Mouse (Mus musculus) hindbrain, embryonic 11.5 days (tissue): ENCODE measurements around the gene Pacrg. TPM values are rescaled to one million over a fixed set of nuclear protein-coding genes. Genes with fewer than 3 reads are reported as not detected.

Experiments
- ATAC-seq: fragments of 200-750 bp; cut with Nextera tagmentation; 2 replicates; pipeline ENCODE4 v1.8.0; 2017; ENCODE audit warnings: mild to moderate bottlenecking, moderate TSS enrichment, moderate library complexity; ENCODE audit not compliant: low FRiP score
- DNase-seq: peaks from one replicate; pipeline ENCODE4 v3.0.0-alpha.2; 2015; ENCODE audit warnings: low spot score
- H3K27ac ChIP-seq: fragments of 300-500 bp; sonication (generic); 2 replicates; pipeline ENCODE4 v1.5.1; 2014; ENCODE audit warnings: mild to moderate bottlenecking, low read depth, low read length
- H3K27me3 ChIP-seq: fragments of 300-500 bp; sonication (generic); 2 replicates; pipeline ENCODE4 v1.6.1; 2014; ENCODE audit warnings: mild to moderate bottlenecking, low read length, moderate library complexity, mixed read lengths; ENCODE audit not compliant: control insufficient read depth, insufficient read depth
- H3K36me3 ChIP-seq: fragments of 300-500 bp; sonication (generic); 2 replicates; pipeline ENCODE4 v1.6.1; 2014; ENCODE audit warnings: mild to moderate bottlenecking, low read length, moderate library complexity, mixed read lengths; ENCODE audit not compliant: control insufficient read depth, insufficient read depth
- H3K4me1 ChIP-seq: fragments of 300-500 bp; sonication (generic); replicated peaks from 2 replicates; pipeline ENCODE4 v1.6.1; 2014; ENCODE audit warnings: low read length, mixed read lengths; ENCODE audit not compliant: control insufficient read depth, insufficient read depth
- H3K4me2 ChIP-seq: fragments of 300-500 bp; sonication (generic); replicated peaks from 2 replicates; pipeline ENCODE4 v1.6.1; 2014; ENCODE audit warnings: mild to moderate bottlenecking, low read depth, low read length
- H3K4me3 ChIP-seq: fragments of 300-500 bp; sonication (generic); 2 replicates; pipeline ENCODE4 v1.5.1; 2014; ENCODE audit warnings: low read depth, low read length
- H3K9ac ChIP-seq: fragments of 300-500 bp; sonication (generic); 2 replicates; pipeline ENCODE4 v1.6.1; 2014; ENCODE audit warnings: low read depth, low read length
- H3K9me3 ChIP-seq: fragments of 300-500 bp; sonication (generic); 2 replicates; pipeline ENCODE4 v1.6.1; 2016; ENCODE audit warnings: low read length; ENCODE audit not compliant: control insufficient read depth
- WGBS: fragments of 180-500 bp; shearing (Covaris S2); extraction: QIAGEN DNeasy Blood & Tissue Kit; methylation state at CpG from one replicate; pipeline ENCODE4 v1.1.7; 2014; 5-methylcytosine and 5-hydroxymethylcytosine counted together
- polyA plus RNA-seq: library from polyadenylated mRNA; unstranded; fragments of >200 nt; fragmentation: Nextera tagmentation; extraction: Ambion mirVana; gene quantifications from 2 replicates; pipeline ENCODE4 v1.2.1, GENCODE M21; 2014

The Pacrg gene
- polyA plus RNA-seq, 1 experiment from 2014 or later: 5.8 TPM

- 69% methylated on average over 3 of the region's 3 CpGs for WGBS
- no peak overlapping the region for H3K4me3 ChIP-seq
- H3K4me1 ChIP-seq: no peaks in the 10 kb centered on the region
- H3K9me3 ChIP-seq: no peaks in the 10 kb centered on the region
- H3K9ac ChIP-seq: no peak overlapping the region
- no peaks in the 10 kb centered on the region for H3K36me3 ChIP-seq
- H3K27ac ChIP-seq: no peak overlapping the region
- DNase-seq (no peak), ATAC-seq (no peak)
- H3K27me3 ChIP-seq: no peaks in the 10 kb centered on the region
- H3K4me2 ChIP-seq: no peak overlapping the region
Measured at GRCm38 (mm10) chr17:10606090-10606489, 234.0 kb downstream of the Pacrg start.

DNA sequence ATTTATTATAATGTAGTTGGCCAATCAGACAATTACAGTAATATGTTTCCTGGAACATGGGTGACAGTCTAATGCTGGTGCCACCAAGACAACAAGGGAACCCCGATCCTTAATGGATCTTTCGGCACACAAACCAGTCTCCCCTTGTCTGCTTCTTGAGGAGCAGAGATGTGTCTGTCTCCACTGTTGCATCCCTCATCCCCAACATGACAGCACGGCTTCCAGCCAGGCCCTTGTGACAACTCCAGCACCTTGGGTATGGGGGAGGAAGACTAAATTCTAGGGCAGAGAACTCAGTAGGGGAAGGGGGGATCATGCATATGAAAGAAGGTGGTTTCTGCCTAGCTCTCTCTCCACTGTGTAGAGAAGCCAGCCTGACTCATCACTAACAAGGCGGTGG, 242.4 kb downstream of the Pacrg start:
- Histone ChIP-seq H3K27me3 (no peaks in the 10 kb centered on the region), H3K27ac (no peak overlapping the region), H3K4me2 (no peak overlapping the region), H3K36me3 (no peaks in the 10 kb centered on the region), H3K4me1 (no peaks in the 10 kb centered on the region), H3K4me3 (no peak overlapping the region), H3K9me3 (no peaks in the 10 kb centered on the region), H3K9ac (no peak overlapping the region)
- DNase-seq (no peak), ATAC-seq (no peak)
- WGBS: 93% methylated on average over 4 of the region's 4 CpGs

DNA sequence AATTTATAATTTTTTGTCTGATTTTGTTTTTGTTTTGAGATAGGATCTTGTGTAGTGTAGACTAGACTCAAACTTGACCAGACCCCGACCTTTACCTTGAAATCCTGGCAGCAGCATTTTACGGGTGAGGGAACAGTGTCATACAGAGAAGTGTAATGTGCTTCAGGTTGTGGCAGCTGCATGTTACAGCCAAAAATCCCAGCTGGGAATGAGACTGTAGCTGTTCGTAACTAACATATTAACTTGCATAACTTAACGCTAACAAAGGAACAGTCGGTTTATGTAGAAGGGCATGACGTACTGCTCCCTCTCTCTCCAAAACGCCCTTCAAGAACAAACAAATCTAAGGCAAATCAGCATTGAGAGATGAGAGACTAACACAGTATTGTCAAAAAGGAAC, 250.5 kb downstream of the Pacrg start:
- Histone ChIP-seq H3K9ac (no peak overlapping the region), H3K36me3 (no peaks in the 10 kb centered on the region), H3K27me3 (no peaks in the 10 kb centered on the region), H3K4me3 (no peak overlapping the region), H3K4me1 (no peaks in the 10 kb centered on the region), H3K4me2 (no peak overlapping the region), H3K27ac (no peak overlapping the region), H3K9me3 (no peaks in the 10 kb centered on the region)
- 70% methylated on average over 7 of the region's 7 CpGs for WGBS
- no peak for ATAC-seq
- DNase-seq: no peak

GRCm38 (mm10) chr17:10588922-10589400, 251.2 kb downstream of the Pacrg start:
- no peak overlapping the region for H3K4me2 ChIP-seq
- no peak overlapping the region for H3K27ac ChIP-seq
- DNase-seq: no peak
- no peaks in the 10 kb centered on the region for H3K36me3 ChIP-seq
- H3K9me3 ChIP-seq: no peaks in the 10 kb centered on the region
- H3K4me1 ChIP-seq: no peaks in the 10 kb centered on the region
- H3K9ac ChIP-seq: no peak overlapping the region
- no peak for ATAC-seq
- WGBS: 87% methylated on average over 7 of the region's 7 CpGs
- H3K4me3 ChIP-seq: no peak overlapping the region
- no peaks in the 10 kb centered on the region for H3K27me3 ChIP-seq

DNA sequence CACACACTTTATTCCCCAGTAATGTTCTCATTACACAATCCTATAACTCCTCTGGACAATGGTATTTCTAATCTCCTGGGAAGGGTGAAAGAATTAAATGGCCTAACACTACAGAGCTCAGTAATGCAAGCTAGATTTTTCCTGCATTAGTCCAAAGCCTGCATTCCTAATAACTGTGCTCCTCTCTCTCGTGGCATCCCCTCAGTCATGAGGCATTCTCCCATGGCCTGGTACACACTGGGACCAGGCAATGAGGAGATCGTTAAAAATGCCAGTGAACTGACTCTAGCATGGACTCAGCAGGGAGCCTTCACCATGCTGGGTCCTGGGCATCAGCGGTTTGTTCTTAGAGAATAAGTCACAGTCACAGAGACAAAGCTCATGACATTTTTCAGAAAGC, 256.8 kb downstream of the Pacrg start:
- H3K36me3 ChIP-seq: no peaks in the 10 kb centered on the region
- H3K4me1 ChIP-seq: no peaks in the 10 kb centered on the region
- DNase-seq: no peak
- no peaks in the 10 kb centered on the region for H3K9me3 ChIP-seq
- no peak overlapping the region for H3K4me3 ChIP-seq
- H3K27ac ChIP-seq: no peak overlapping the region
- ATAC-seq: no peak
- no peaks in the 10 kb centered on the region for H3K27me3 ChIP-seq
- H3K4me2 ChIP-seq: no peak overlapping the region
- WGBS: 49% methylated on average over 3 of the region's 3 CpGs
- no peak overlapping the region for H3K9ac ChIP-seq

DNA sequence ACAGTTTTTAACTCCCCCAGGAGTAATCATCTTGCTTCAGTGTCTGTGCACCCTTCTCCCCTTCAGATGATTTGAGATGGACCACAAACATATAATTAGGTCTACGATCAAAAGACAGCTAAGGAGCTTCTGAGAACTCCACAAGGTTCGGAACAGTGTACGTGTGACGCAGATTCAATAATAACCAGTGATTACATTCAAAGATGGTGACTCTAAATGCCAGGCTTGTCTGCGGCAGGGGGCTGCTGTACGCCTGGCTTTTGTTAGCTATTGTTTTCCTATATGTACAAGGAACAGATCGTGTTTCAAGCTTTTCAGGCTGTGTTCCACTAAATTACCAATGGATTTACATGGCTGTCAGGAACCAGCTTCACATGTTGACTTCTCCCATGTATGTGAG, 264.8 kb downstream of the Pacrg start:
- no peaks in the 10 kb centered on the region for H3K36me3 ChIP-seq
- H3K4me3 ChIP-seq: no peak overlapping the region
- no peaks in the 10 kb centered on the region for H3K4me1 ChIP-seq
- no peak overlapping the region for H3K4me2 ChIP-seq
- WGBS: 67% methylated on average over 7 of the region's 7 CpGs
- no peak for ATAC-seq
- no peaks in the 10 kb centered on the region for H3K27me3 ChIP-seq
- no peak for DNase-seq
- no peaks in the 10 kb centered on the region for H3K9me3 ChIP-seq
- H3K27ac ChIP-seq: no peak overlapping the region
- H3K9ac ChIP-seq: no peak overlapping the region

- 85% methylated on average over 4 of the region's 4 CpGs for WGBS
Measured at GRCm38 (mm10) chr17:10572436-10572835, 267.7 kb downstream of the Pacrg start.

DNA sequence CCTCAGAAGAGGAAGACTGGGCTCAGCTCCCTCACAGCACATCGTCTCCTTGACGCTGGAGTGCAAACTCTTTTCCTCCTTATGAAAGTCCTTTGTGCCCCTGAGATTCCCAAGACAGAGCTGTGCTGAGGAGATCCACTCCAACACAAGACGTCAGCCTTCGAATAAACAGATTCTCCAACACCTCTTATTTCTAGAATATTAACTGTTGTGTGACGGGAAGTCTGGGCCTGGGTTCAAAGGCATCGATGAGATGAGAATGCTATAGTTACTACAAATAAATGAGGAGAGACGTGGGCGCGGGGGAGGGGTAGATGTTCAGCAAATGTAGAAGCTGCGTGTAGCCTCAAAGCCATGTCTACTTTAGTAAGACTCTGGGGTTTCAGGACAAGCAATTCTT, 270.8 kb downstream of the Pacrg start:
- Histone ChIP-seq H3K4me3 (no peak overlapping the region), H3K27ac (no peak overlapping the region), H3K4me1 (no peaks in the 10 kb centered on the region), H3K9me3 (no peaks in the 10 kb centered on the region), H3K4me2 (no peak overlapping the region), H3K27me3 (no peaks in the 10 kb centered on the region), H3K36me3 (no peaks in the 10 kb centered on the region), H3K9ac (no peak overlapping the region)
- no peak for DNase-seq
- ATAC-seq: no peak
- 93% methylated on average over 10 of the region's 10 CpGs for WGBS

More at GRCm38 (mm10) chr17:10572436-10572835, 267.7 kb downstream of the Pacrg start:
- Histone ChIP-seq H3K4me1 (no peaks in the 10 kb centered on the region), H3K27ac (no peak overlapping the region), H3K4me3 (no peak overlapping the region), H3K27me3 (no peaks in the 10 kb centered on the region), H3K4me2 (no peak overlapping the region), H3K9ac (no peak overlapping the region), H3K9me3 (no peaks in the 10 kb centered on the region), H3K36me3 (no peaks in the 10 kb centered on the region)
- DNase-seq (no peak), ATAC-seq (no peak)

GRCm38 (mm10) chr17:10567411-10567810, 272.7 kb downstream of the Pacrg start:
- Histone ChIP-seq H3K4me1 (no peaks in the 10 kb centered on the region), H3K27me3 (no peaks in the 10 kb centered on the region), H3K4me3 (no peak overlapping the region), H3K36me3 (no peaks in the 10 kb centered on the region), H3K9ac (no peak overlapping the region), H3K27ac (no peak overlapping the region), H3K4me2 (no peak overlapping the region), H3K9me3 (no peaks in the 10 kb centered on the region)
- 86% methylated on average over 3 of the region's 3 CpGs for WGBS
- ATAC-seq: no peak
- no peak for DNase-seq
